Mouse (Mus musculus) CD8-positive naive resting alpha-beta T cell, adult 2 months (primary cell): Measurements from ENCODE around the gene Morn2.
A peak's percentile ranks its signal among the peaks of the same experiment; 100 is the strongest.

Experiments used
- DNase-seq, 2 experiments: peaks; one replicate each; pipeline ENCODE4 v3.0.0; 2022; ENCODE audit warnings: low read depth in 2 of 2, low spot score in 2 of 2

Gene Morn2

GRCm38 (mm10) chr17:80323015-80323414, 33.0 kb downstream of the Morn2 start:
- DNase-seq = no peak

- DNase-seq = peak; percentile 57 to 64
These were observed 33.7 kb downstream of the Morn2 start for GRCm38 (mm10) chr17:80323658-80324057.

GRCm38 (mm10) chr17:80324521-80324920, 34.5 kb downstream of the Morn2 start:
- DNase-seq = no peak

- DNase-seq = no peak
These were observed 35.5 kb downstream of the Morn2 start for GRCm38 (mm10) chr17:80325456-80325855.

- no peak for DNase-seq
These were observed 36.4 kb downstream of the Morn2 start for GRCm38 (mm10) chr17:80326431-80326830.

- peak; percentile 15 to 41 for DNase-seq
These were observed 42.4 kb downstream of the Morn2 start for GRCm38 (mm10) chr17:80332386-80332785.

GRCm38 (mm10) chr17:80345277-80345676, 55.3 kb downstream of the Morn2 start:
- DNase-seq = no peak

- no peak for DNase-seq
These were observed 56.7 kb downstream of the Morn2 start for GRCm38 (mm10) chr17:80346591-80347125.
